Mouse (Mus musculus): ENCODE results near the gene Cdkn1c.

The Cdkn1c gene

DNA sequence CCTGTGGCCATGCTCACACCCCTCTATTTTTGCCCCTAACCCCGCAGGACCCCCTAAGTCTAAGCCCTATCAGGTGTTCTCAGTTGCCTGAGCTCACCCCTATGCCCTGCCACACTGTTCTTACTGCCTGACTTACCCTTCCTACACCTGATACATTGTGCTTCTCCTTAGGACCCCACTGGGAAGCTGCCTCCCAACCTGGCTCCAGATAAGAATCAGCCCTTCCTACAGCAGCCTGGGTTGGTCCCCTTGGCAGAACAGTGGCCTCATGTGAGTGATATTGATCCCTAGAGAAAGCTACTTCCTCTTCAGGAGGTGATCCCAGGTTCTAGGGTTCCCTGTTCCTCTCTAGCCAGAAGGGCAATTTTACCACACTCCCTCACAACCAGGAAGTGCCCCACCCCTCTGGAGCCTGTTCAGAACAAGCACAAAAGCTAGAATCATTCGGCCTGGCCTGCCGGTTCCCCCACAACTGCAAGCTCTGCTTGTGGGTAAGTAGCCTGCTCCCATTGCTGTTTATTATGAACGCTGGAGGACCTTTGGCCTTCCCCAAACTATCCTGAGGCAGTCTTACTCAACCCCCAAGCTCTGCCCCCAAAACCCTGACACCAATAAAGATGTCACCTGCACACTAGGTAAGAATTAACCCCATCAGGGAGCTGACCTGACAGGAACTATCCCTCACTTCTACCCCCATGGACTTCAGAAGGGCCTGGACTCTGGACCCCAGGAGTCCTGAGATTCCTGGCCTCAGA, 12.7 kb upstream of the Cdkn1c start, which contains the start of gene Slc22a18:
Gene Slc22a18, plus strand, starts transcription at position 390 of the 755 bp plus-strand sequence.
- no peak for DNase-seq

DNA sequence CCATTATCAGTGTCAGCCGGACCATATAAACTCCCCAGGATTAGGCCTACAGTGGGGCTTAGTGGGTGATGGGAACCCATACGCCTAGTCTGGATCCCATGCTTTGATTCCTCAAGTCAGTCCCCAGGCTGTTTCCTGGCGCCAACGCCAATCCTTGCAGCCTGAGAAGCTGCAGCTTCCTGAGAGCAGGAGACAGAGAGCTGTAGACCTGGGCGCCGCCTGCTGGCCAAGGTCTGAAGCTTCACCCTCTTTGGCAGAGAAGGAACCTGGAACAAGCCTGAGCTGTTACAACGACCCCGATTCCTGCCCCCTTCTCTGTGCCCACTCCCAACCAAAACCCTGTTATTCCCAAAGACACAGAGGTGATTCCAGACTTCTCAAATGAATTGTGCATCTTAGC, 9.1 kb upstream of the Cdkn1c start:
- DNase-seq = peak; percentile 78

DNA sequence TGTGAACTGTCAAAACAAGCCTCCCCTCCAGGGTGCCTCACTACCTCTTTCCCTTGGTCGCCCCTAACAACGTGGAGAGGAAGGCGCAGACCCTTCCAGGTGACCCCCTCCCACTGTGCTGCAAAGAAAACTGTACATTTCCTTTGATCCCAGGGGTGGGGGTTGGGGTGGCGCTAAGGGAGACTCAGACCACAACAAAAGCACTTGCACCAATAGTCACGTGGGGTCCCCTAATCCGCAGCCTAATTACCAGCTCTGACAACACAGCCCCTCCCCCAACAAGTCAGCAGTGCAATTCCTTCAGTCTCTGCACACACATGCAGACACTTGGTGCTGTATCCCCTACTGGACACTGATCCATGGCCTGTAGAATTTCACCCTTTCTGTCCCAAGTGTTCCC, 6.9 kb upstream of the Cdkn1c start:
- DNase-seq = no peak

DNA sequence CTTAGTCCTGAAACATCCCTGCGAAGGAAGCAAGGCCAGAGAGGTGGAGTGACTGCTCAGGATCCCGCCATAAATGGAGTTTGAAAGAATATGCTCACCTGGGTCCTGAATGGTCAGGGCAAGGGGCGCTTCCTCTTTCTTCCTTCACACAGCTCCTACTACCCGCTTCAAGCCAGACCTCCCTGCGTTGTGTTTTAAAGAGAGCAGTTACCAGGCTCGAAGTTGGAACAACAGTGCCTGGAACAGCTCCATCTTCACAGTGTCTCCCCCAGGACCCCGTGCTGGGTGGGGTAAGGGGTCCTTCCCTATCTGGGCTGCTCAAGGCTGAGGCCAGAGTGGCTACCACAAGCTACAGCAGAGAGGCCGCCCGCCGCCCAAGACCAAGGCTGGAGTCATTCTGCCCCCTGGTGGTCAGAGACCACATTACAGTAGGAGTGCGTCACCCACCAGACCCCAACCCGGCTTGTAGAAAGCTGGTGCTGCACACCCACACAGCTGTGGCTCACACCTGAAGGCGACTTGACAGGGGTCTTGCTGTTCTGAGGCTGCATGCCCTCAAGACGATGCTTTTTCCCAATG, 5.3 kb upstream of the Cdkn1c start:
- peak; percentile 84 for DNase-seq

DNA sequence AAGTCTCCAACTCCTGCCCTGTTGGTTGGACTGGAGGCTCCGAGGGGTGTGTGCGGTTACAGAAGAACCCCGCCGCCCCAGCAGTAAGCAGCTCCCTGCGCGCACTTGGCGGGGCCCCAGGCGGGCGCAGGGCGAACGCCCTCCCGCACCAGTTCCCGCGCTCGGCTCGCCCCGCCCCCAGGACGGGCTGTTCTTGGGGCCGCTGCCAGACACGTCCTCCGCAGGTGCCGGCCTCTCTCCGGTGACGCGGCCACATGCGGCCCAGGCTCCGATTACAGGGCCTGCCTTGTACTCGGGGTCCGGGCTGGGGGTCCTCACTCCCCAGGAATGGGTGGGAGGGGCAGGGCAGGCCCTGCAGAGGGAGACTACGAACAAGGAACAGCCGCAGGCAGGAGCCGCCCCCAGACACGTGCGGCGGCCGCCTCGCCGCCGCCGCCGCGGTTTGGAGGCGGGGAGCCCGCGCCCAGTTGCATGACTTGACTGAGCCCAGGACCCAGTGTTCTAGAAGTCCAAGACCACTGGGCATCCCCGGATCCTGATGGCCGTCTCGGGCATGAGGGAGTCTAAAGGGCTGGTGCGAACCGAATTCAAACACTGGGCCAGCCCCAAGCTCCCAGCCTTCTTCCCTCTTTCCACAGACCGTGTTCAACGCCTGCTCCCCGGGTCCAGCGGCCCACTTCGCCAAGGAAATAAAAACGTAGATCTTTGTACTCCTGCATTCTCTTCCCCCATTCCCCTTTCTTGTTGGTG, 4.1 kb upstream of the Cdkn1c start:
- DNase-seq = peak; percentile 63

DNA sequence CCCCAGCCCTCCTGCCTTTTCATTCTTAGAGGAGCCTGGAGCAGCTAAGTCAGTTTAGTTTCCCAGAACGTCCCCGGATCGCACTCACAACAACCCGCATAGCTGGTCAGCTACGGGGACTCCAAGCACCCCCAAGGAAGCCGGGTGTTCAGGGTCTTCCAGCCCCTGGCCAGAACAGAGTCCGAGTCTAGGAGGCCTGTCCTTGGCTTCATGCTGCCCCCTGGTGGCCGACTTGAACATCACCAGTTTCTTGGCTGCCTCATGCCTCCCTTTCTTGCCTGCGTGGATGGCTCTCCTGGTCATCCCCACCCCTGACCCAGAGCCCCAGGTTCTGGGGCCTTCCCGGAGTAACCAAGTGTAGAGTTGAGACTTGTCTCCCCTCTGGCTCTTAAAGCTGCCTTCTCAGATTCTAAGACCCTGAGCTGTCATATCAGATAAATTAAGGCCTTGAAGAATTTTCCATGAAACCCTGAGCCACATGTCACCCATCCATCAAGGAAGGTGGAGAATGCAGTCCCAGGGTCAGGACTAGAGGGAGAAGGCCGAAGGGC, 3.1 kb upstream of the Cdkn1c start:
- peak; percentile 77 for DNase-seq

DNA sequence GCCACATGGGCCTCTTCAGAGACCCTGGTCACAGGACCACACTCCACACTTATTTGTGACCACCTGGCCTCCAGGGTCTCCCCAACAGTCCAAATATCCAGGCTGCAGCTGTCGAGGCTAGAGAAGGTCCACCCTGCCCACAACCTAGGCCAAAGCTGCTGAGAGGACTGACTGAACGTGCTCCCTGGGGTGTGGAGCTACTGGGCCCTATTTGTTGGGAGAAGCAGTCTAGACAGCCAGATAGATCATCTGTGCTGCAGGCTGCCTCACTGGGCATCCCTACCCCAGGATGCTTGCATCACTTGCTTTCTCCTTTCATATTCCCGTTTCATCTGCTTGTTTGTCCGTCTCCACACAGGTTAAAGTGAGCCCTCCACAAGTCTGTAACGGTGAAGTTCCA, 1.7 kb upstream of the Cdkn1c start:
- DNase-seq = no peak

DNA sequence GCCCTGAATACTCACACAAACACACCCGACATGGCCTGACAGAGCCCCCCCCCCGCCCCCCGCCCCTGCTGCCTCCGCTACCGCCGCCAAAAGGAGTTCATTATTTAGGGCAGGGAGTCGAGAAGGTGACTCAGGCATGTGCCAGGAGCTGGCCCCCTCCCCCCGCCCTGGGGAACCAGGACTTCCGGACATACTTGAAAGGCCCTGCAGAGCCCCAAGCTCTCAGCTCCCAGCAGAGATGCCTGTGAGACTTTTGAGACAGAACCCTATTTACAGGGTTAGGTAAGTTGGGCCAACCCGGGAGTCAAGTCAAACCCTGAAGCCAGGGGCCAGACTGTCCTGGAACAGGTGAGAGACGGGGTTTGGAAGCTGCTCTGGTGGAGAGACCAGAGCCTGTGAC, 1.1 kb upstream of the Cdkn1c start:
- peak; percentile 31 for DNase-seq

DNA sequence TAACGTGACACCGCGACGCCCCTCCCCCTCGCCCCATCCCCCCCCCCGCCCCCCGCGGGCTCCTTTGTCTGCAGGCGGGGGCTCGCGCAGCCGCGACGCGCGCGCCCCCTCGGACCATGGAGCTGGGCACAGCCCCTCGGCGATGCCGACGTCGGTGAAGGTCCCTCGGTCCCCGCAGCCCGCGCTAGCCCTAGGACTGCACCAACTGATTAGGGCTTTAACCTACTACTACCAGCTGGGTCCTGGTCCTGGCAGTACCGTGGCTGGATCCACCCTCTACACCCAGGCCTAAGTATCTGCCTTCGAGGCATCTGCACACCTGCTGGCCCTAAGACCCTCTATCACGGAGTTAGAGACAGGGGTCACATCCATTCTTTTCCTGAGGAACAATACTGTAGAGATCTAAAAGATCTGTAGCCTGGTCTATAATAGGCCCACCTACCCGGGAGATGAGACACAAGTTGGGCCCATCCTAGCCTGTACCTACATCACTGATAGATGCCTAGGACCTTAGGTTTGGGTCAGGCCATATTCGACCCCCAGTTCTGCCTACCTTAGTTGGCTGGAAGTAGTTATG, 532 bp upstream of the Cdkn1c start:
- no peak for DNase-seq

DNA sequence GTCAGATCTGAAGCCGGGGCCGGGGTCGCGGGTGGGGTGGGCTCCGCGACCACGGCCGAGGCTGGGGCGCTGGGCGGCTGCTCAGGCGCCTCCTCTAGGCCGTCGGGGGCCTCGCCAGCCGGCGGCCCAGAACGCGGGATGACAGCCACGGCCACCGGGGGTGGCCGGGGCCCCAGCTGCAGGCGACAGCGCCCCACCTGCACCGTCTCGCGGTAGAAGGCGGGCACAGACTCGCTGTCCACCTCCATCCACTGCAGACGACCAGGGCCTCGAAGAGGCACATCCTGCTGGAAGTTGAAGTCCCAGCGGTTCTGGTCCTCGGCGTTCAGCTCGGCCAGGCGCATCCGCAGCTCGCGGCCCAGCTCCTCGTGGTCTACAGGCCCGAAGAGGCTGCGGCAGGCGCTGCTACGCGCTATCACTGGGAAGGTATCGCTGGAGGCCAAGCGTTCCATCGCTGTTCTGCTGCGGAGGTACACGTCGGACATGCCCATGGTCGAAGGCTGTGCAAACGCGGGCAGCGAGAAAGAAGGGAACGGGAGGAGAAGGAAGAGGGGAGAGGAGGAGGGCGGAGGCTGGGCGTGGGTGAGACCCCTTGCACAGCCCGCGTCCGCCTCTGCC, 524 bp downstream of the Cdkn1c start:
- DNase-seq = no peak

DNA sequence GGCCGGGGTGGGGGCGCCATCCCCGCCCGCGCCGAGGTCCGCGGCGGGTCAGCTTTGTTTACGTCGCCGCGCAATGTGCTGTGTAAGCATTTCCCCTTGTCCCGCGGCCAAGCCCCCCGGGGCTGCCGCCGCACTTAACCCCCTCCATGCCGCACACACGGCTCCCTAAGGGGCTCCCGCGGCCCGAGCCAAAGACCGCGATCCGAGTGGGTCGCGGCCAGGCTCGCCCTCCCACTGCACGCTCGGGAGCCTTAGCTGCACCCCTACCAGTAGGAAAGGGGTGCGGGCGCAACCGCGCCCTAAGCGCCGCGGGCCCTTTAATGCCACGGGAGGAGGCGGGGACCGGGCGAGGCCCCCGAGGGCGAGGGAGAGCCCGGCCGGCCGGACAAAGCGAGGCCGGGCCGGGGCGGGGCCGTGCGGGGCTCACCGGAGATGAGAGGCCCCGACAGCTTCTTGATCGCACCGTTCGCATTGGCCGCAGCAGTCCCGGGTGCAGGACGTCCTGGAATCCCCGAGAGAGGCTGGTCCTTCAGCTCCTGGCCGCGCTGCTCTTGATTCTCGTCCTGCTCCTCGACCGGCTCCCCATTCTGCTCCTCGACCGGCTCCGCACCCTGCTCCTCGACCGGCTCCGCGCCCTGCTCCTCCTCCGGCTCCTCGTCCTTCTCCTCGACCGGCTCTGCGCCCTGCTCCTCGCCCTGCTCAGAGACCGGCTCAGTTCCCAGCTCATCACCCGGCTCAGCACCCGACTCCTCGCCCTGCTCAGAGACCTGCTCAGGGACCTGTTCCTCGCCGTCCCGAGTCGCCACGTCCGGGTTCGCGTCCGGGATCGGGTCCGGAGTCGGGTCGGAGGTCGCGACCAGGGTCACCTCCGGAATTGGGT, 1.3 kb downstream of the Cdkn1c start:
- peak; percentile 27 for DNase-seq

DNA sequence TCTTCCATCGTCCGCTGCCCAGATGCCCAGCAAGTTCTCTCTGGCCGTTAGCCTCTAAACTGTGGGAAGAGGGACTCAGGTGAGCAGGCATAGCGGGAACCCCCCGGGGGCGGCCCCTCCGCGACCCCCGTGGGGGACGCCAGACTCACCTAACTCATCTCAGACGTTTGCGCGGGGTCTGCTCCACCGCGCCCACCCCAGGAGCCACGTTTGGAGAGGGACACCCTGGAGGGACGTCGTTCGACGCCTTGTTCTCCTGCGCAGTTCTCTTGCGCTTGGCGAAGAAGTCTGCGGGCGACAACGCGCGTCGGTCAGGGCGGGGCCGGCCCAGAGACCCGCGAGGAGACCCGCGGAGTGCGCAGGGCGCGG, 1.9 kb downstream of the Cdkn1c start:
- DNase-seq = no peak

DNA sequence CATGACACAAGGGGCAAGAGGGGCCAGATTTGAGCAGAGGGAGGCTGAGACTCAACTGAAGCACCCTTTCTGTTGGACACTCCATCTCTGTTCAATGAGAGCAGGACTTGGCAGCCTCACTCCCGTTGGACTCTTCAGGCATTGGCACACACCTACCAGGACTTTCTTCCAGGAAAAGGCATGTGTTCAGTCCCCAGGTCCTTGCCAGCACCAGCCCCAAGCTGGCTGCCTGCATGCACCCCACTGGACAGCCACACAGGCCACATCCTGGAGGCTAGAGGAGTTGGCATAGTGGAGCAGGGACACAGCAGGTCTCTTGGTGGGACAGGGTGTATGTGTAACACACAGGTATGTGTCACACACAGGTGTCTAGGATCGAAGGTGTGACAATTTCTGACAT, 13.7 kb downstream of the Cdkn1c start:
- DNase-seq = no peak

DNA sequence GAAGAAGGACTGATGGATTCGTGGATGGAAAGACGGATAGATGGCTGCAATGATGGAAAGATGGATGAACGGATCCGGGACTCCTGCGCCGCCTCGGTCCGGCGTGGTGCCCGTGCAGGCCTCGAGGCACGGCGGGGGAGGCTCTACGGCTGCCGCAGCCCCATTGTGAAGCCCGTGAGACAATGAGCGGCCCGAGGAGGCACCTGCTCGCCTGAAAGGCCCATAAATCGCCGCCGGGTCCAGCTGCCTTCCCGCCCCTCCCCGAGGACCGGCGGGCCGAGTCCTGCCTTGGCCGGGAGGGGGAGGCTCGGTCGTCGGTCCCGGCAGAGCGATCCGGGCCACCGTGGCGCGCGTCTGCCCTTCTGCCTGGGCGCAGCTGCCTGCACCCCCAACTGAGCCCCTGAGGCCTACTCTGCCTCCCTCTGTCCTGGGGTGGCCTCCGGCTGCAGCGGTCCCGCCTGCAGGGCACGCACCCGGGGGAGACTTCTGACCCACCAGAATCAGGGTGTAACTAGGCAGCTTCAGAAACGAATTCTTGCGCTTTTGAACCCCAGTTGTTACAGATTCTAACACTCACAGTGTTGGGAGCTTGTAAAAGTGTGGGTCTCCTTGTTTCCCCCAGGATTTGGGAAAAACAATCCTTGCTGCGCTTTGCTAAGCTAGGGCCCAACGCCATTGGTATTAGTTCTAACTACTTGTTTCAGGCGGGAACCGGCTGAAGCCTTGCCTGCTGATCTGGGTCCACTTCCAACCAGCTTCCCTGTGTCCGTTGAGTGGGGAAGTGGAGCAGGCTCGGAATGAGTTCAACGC, 15.0 kb downstream of the Cdkn1c start:
- no peak for DNase-seq

DNA sequence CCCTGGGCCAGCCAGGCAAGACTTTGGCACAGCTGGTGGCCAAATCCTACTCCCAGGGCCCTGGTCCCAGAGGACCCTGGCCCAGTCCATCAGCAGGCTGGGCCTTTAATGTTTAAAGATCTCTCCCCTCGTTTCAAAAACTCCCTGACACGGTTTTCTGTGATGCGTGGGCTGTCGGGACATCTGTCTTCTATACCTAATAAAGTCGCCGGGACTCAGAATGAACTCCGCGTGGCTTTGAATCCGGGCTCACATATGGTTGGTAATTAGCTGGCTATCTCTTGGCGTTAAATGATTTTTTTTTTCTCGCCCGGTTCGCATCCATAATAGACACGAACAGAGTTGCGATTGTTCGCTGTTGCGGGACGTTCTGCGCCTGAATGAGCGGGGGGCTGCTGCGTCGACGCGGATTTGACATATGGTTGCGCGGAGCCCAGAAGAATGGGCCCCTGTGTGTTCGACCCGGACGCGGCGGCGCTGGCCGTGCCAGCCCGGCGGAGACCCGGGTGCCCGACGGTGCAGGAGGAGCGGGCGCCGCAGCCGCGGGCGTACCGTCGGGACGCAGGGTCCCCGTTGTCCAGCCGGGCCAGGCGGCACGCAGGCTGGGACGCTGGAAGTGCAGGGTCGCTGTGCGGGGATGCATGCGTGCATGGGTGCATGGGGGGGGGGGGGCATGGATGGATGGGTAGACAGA, 15.7 kb downstream of the Cdkn1c start:
- DNase-seq = no peak

DNA sequence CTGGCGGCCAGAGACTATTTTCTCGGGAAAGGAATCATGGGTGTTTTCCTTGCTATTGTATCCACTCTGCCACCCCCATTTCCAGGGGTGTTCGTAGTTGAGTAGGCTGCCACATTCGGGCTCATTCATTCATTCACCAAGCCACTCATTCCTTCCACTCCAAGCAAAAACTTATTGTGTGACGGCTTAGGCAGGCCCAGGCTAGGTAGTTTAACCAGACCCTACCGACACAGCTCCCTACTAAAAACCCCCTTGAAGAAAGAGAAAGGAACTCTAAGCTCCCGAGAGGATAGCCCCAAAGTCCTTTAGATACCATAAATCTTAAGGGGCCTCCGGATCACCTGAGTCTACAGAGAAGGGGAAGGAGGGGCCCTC, 16.3 kb downstream of the Cdkn1c start:
- DNase-seq = no peak

DNA sequence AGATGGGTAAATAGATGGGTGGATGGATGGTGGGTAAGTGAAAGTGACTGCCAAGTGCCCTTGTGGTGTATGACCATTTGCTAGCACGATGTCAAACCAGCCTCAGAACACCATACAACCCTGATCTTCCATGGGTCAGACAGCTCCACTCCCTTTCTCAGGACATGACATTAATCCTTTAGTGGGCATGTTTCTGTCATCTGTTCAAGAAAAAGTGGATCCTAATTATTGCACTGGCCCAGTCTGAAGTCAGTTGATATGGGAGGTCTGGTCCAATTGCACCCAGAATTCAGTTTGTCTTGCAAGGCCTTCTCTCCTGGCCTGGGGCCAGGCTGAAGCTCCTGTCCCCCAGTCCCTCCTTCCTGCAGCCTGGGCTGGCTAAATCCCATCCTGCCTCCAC, 21.9 kb downstream of the Cdkn1c start:
- no peak for DNase-seq

DNA sequence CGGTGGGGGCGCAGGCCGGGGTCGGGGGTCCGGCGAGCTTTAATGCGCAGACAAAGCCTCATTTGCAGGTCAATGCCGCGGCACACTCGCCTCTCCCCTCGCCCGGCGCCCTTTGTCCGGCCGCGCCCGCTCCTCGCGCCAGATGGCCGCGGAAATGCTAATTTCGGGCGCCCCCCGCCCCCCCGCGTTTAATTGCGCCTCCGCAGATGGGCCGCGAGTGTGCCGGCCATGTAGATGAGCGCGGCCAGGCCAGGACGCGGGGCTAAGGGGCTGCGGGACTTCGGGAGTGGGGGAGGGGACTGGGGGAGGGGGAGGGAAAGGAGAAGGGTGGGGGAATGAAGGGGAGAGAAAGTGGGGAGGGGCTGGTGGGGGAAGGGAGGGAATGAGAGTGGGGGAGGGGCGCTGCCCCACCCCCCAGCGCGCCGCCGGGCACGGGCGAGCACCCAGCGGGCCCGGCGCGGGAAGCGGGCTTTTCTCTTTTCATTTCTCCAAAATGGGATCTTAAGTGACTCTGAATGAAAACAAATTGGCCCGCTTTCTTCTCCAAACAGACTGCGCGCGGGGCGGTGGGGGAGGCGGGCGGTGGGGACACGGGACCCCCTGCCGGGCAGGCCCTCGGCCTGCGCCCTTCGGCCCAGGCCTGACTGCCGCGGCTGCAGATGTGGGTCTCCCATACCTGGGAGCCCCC, 22.8 kb downstream of the Cdkn1c start:
- no peak for DNase-seq

DNA sequence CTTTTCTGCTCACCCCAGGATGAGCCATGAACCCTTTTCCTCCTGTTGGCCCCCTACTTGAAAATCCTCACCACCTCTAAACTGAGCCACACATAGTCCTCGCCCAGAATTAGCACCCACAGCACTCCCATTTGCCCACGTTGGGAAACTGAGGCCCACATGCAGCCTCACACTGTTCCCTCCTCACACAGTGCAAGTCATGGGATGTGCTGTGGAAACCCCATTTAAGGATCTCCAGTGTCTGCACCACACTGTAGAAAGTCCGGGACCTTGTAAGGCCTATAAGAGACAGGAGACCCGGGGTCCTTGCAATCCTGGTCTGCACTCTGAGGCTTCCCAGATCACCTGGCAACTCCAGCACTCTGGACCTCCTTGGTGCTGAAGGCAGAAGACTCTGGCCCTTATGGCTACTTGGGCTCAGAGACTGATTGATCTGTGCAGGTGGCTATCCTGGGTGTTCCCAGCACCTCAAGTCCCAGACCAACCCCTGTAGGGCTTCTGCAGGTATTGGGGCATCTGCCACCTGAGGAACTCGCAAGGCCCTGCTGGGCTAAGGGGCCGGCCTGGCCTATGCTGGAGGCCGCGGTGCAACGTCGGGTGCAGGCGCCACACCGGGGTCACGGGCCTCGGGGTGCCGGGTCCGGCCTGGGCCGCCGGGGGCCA, 23.5 kb downstream of the Cdkn1c start:
- DNase-seq = no peak

Measured in thymus, postnatal 14 days (tissue).